Mouse (Mus musculus) brown adipose tissue, adult 24 weeks (tissue): ENCODE data around the gene Palm2. TPM values are rescaled to one million over a fixed set of nuclear protein-coding genes. Genes with fewer than 3 reads are reported as not detected.
"Not testable (repeated sequence)": the region's sequence is repeated elsewhere in the genome, so short reads cannot be mapped to it uniquely, and the experiment has no call there.

Source experiments
- H3K27ac ChIP-seq: fragments of 200-500 bp; replicated peaks from 2 replicates; pipeline ENCODE4 v1.5.1; 2012; ENCODE audit warnings: low read depth, mild to moderate bottlenecking, low read length
- H3K4me1 ChIP-seq: fragments of 200-500 bp; 2 replicates; pipeline ENCODE4 v1.6.1; 2012; ENCODE audit warnings: low read length, mixed read lengths; ENCODE audit not compliant: control insufficient read depth, insufficient read depth, insufficient read length
- H3K4me3 ChIP-seq: fragments of 200-500 bp; 2 replicates; pipeline ENCODE4 v1.5.1; 2012; ENCODE audit warnings: low read depth, mild to moderate bottlenecking, low read length, moderate library complexity; ENCODE audit not compliant: insufficient read depth
- polyA plus RNA-seq: library from polyadenylated mRNA; stranded (reverse); fragments of >200 nt; gene quantifications from 2 replicates; pipeline ENCODE4 v1.2.4, GENCODE M21; 2012; ENCODE audit not compliant: missing spikeins, insufficient read depth, insufficient read length

The Palm2 gene
- polyA plus RNA-seq = 11.2 and 17.0 TPM in 2 replicates

GRCm38 (mm10) chr4:57433941-57434704 lies at the start of gene Palm2:
Gene Palm2, plus strand, starts transcription at chr4:57434247.
- peak within 1 kb of the TSS; percentile 44 for H3K4me3 ChIP-seq
- no peaks in the 10 kb centered on the region; the same call in 1 of the 2 replicates for H3K4me1 ChIP-seq
- no peak within 1 kb of the TSS for H3K27ac ChIP-seq

DNA sequence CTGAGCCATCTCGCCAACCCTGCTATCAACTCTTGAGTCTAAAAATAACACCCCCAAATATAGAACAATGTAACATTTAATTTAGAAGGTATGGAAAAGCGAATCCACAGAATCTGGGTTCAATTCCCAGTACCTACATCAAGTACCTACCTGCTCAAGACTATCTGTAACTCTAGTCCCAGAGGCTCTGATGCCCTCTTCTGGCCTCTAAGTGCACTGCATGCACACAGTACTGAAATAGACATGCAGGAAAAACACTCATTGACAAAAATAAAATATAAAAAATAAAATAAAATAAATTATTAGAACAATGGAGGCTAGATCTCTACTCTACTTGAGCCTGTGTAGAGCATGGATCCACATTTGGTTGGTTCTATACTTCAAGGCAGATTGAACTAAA lies 49.7 kb upstream of the Palm2 start:
- H3K4me3 ChIP-seq = no peak overlapping the region

DNA sequence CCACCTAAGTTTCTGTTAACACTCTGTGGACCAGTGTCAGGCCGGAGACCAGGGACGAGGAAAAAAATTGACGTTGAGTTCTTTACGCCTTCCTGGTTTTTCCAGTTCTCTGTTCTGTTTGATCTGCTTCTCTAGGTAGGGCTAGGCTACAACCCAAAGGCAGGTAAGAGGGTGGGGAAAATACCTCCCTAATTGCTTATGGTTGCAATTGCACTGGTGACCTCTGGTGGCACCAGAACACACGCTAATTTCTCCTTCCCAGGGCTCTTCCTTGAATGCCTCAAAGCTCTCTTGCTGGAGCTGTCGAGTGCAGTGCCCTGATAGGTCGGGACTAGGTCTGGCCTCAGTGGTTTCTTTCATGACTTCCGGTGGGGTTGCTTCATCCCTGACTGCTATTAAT lies 42.9 kb upstream of the Palm2 start:
- Histone ChIP-seq H3K4me1 (no peaks in the 10 kb centered on the region), H3K4me3 (no peak overlapping the region), H3K27ac (no peak overlapping the region)

More for the DNA sequence above, 49.7 kb upstream of the Palm2 start:
- Histone ChIP-seq H3K4me1 (no peaks in the 10 kb centered on the region), H3K27ac (no peak overlapping the region)

DNA sequence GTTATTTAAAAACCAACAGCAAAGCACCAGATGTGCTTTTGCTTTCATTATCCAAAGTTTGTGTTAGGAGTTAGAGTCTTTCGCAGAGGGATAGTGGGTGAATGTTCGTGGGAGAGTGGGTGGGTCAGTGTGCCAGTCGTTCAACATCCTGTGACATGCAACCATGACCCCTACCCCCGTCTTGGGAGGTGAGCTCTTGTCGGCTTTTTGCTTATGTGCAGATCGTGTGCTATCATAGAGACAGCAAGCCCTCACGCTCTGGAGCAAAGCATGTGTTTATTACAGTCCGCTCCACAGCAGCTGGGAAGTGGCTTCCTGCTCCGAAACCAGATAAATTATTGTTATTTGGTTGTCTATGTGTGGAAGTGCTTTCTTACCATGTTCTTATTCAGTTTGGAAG lies 37.6 kb upstream of the Palm2 start:
- no peak overlapping the region for H3K4me3 ChIP-seq

GRCm38 (mm10) chr4:57412385-57412784 lies 21.7 kb upstream of the Palm2 start:
- H3K4me3 ChIP-seq, H3K27ac ChIP-seq, H3K4me1 ChIP-seq: not testable (repeated sequence)

More for the DNA sequence above, 37.6 kb upstream of the Palm2 start:
- no peak overlapping the region for H3K27ac ChIP-seq
- H3K4me1 ChIP-seq = no peaks in the 10 kb centered on the region

GRCm38 (mm10) chr4:57413016-57413415 lies 21.0 kb upstream of the Palm2 start:
- Histone ChIP-seq H3K4me1 (no peaks in the 10 kb centered on the region), H3K27ac (no peak overlapping the region), H3K4me3 (no peak overlapping the region)

DNA sequence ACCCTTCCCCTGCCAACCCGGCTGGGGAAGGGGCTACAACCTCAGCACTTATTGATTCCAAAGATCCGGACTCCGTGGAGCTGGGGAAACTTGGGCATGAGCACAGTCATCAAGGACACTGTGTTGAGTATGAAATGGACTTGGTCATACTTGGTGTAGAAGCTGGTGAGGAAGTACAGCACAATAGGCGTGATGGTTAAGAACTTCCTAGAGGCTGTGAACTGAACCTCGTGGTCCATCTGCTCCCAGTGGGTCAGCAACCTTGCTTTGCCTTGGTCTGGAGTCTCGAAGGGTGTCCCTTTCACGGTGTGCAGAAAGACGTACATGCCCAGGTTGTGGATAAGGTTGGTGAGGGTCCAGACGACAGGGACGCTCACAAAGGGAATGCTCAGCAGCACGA lies 20.4 kb upstream of the Palm2 start:
- not testable (repeated sequence) for H3K27ac ChIP-seq, H3K4me1 ChIP-seq, H3K4me3 ChIP-seq

- no peak overlapping the region for H3K27ac ChIP-seq
- H3K4me3 ChIP-seq = no peak overlapping the region
- no peaks in the 10 kb centered on the region for H3K4me1 ChIP-seq
These were observed 10.0 kb upstream of the Palm2 start for GRCm38 (mm10) chr4:57424011-57424410.

- H3K4me1 ChIP-seq = no peaks in the 10 kb centered on the region
These were observed 5.7 kb upstream of the Palm2 start for GRCm38 (mm10) chr4:57428317-57428716.

GRCm38 (mm10) chr4:57434705-57435360 lies 786 bp downstream of the Palm2 start:
- H3K4me3 ChIP-seq = peak overlapping the region; percentile 44
- no peak overlapping the region for H3K27ac ChIP-seq
- H3K4me1 ChIP-seq = no peaks in the 10 kb centered on the region; the same call in 1 of the 2 replicates

More at GRCm38 (mm10) chr4:57428317-57428716, 5.7 kb upstream of the Palm2 start:
- no peak overlapping the region for H3K27ac ChIP-seq
- no peak overlapping the region for H3K4me3 ChIP-seq

DNA sequence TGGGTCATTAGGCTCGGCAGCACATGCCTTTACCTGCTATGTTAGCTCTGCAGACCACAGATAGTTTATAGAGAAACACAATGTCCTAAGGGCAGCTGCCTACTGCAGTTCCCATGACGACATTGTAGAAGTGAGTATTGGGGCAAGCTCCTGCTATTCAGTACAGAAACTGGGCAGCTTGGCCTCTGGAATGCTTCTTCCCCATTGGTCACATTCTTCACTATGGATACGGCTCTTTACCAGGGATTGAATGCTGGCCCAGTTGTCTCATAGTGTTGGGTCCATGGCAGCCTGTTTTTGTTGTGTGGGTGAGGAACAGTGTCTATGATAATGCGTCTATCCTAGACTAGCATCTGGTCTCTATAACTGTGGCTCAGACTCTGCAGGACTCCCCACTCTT lies 2.2 kb downstream of the Palm2 start:
- no peak overlapping the region for H3K27ac ChIP-seq
- no peak overlapping the region for H3K4me3 ChIP-seq
- H3K4me1 ChIP-seq = no peaks in the 10 kb centered on the region; the same call in 1 of the 2 replicates

DNA sequence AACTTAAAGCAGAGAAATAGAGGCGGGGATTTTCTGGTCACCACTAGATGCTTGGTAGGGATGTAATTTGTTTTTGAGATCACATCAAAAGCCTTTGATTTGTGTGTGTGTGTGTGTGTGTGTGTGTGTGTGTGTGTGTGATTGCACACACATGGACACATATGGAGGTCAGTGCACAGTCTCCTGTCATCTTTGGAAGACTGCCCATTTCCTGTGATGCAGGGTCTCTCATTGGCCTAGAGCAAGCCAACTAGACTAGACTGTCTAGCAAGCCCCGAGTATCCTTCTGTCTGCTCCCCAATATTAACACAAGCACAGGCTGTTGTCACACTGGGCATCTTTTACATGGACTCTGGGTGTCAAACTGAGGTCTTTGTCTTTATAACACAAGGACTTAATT lies 12.0 kb downstream of the Palm2 start:
- no peaks in the 10 kb centered on the region for H3K4me1 ChIP-seq
- no peak overlapping the region for H3K4me3 ChIP-seq
- no peak overlapping the region for H3K27ac ChIP-seq

DNA sequence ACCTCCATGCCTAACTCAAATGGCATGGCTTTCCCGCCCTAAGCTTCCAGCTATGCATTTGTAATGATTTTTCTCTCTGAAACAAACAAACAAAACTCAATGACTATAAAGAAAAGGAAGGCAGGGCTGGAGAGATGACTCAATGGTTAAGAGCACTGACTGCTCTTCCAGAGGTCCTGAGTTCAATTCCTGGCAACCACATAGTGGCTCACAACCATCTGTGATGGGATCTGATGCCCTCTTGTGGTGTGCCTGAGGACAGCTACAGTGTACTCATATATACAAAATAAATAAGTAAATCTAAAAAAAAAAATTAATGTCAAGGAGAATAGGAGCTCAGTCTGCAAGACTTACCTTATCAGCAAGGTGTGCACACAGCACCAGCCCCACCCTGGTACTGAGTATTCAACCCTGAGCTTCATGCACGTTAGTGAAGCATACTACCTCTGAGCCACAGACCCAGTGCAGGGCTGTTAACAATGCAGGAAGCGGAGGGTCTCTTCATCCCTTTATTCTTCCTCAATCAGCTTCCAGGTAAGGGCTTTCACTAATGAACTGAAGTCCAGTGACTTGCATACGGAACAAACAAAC lies 12.9 kb downstream of the Palm2 start:
- H3K4me1 ChIP-seq = no peaks in the 10 kb centered on the region
- no peak overlapping the region for H3K4me3 ChIP-seq
- H3K27ac ChIP-seq = no peak overlapping the region

DNA sequence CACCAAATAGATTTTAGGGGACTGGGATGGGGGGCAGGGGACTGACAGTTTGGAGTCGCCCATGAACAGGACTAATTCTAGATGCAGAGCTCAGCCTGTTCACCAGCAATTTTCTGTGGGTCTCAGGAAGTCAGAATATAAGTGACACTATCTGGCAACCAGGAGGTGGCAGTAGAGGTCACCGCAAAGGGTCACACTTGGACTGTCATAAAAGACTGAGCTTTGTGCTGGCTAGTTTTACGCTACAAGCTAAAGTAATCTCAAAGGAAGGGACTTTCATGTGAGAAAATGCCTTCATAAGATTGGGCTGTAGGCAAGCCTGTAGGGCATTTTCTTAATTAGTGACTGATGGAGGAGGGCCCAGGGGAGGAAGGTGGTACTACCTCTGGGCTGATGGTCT lies 17.8 kb downstream of the Palm2 start:
- no peaks in the 10 kb centered on the region for H3K4me1 ChIP-seq
- no peak overlapping the region for H3K4me3 ChIP-seq
- H3K27ac ChIP-seq = no peak overlapping the region

DNA sequence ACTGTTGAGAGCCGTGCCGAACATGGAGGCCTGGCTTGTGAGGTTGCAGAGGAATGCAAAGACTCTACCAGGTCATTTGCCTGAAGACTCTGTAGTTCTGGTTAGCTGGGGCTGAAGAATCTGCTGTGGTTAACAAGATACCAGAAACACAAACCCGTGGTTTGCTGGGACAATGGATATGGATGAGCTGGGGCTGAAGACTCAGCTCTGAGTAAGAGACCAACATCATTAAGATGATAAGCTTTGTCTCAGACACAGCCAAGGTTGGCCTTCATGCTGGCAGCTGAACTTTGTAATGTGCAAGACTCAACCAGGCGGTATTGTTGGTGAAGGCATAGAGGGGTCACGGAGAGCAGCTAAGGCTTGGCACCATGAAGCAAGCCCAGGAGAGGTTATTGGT lies 18.6 kb downstream of the Palm2 start:
- no peaks in the 10 kb centered on the region for H3K4me1 ChIP-seq
- H3K4me3 ChIP-seq = no peak overlapping the region
- H3K27ac ChIP-seq = no peak overlapping the region
